Mouse (Mus musculus) urinary bladder, postnatal 25 days (tissue): Measurements from ENCODE around the gene Fuz.

Experiments
- DNase-seq: peaks from one replicate; pipeline ENCODE4 v3.0.0; 2022; ENCODE audit warnings: low spot score

Gene Fuz

DNA sequence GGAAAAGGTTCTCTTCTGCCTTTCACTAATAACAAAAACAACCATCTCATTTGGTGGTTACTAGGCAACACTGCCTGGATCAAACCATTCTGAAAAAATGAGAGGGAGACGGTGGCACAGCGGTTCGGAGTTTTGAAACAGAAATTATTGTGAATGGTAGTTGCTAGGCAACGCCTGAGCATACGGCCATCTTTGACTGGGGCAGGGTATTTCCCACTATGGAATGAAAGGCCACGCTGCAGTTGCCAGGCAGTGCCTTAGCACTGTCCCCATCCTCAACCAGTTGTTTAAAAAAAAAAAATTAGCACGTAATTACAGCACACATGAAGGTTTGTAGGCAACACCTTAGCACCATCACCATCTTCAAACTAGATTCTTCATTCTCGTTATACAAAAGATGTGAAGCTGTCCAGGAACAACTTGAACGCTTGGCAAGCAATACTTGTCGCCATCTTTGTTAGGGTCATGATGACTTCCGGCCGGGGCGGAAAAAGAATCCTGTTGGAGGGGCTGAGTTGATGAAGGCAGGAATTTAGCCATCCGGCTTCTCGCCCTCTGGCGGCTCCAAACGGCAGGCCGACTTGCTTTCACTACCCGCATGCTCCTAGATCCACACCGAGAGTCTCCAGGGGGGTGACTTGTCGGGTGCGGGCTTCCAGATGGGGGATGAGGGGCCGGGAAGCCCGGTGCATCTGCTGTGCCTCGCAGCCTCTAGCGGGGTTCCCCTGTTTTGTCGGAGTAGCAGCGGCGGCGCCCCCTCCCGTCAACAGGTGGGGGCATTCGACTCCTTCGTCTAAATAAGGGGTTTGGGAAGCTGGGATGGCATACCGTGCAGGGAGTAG is at the start of gene Fuz:
Gene Fuz, plus strand, starts transcription at position 487 of the 842 bp plus-strand sequence.
- peak; percentile 78 for DNase-seq

DNA sequence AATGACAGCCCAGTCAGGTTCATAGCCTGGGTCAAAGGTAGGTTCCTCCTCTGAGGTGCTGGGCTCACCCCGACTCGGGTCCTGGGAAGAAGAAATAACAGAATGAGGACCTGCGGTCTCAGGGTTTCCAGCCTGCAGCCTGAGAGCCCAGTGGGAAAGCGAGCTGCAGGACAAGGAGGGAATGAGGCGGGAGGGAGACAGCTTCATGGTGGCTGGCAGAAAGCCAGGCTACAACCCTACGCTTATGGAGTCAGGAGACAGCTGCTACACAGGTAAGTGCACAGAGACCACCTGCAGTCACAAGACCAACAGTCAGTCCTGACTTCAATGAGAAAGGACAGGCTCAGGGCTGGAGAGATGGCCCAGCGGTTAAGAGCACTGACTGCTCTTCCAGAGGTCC is 49.1 kb upstream of the Fuz start:
- no peak for DNase-seq

DNA sequence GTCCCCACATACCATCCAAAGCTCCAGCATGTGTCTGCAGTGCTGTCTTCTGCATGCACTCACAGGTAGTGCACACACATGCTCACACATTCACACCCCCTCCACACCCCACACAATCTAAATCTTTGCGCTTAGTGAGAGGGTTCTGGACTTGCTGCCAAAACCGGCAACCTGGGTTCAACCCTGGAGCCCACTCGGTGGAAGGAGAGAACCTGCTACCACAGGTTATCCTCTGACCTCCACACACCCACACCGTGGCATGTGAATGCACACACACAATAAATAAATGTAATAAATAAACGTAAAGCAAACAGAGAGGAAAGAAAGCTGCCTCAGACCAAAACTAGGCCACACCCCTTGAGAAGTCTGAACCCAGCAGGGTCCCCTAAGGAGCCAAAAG is 48.1 kb upstream of the Fuz start:
- DNase-seq, result no peak

DNA sequence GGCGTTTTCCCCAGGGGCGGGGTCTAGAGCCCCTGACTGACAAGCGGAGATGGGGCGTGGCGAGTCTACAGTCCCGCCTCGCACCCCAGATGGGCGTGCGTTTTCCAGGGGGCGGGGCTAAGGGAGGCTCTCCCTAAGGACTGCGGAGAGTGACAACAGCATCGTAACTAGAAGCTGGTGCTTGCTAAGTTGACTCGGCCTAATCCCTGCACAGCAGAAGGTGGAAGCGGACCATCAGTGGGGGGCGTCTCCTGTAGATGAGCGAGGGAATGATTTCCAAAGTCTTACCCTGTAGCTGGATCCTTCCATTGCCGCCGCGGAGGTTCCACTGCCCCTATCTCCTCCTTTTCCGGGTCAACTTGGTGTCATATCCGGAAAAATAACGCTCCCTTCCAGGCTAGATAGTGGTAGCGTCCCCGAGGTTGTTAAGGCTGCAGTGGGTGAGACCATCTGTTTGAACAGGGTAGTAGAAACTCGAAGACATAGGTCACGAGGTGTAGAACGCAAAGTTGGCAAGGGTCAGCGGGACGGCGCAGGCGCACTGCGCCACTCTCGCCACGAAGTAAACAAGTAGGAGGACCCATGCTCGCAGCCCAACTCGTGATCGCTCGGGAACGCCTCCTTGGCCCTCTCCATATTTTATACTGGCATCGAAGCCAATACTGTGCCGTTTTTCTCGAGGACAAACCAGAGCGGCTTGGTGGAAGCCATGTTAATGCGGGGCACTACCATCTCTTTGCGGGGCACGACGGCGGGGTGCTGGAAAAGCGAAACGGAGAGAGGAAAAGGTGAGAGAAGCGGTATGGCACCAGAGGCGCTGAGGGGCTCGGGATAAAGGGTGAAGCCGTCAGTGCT is 47.1 kb upstream of the Fuz start, which contains the start of the genes Akt1s1 and Tbc1d17:
Gene Akt1s1, plus strand, starts transcription at position 431 of the 855 bp plus-strand sequence.
Gene Tbc1d17, minus strand, starts transcription at position 519 of the 855 bp plus-strand sequence.
- peak; percentile 96 for DNase-seq

DNA sequence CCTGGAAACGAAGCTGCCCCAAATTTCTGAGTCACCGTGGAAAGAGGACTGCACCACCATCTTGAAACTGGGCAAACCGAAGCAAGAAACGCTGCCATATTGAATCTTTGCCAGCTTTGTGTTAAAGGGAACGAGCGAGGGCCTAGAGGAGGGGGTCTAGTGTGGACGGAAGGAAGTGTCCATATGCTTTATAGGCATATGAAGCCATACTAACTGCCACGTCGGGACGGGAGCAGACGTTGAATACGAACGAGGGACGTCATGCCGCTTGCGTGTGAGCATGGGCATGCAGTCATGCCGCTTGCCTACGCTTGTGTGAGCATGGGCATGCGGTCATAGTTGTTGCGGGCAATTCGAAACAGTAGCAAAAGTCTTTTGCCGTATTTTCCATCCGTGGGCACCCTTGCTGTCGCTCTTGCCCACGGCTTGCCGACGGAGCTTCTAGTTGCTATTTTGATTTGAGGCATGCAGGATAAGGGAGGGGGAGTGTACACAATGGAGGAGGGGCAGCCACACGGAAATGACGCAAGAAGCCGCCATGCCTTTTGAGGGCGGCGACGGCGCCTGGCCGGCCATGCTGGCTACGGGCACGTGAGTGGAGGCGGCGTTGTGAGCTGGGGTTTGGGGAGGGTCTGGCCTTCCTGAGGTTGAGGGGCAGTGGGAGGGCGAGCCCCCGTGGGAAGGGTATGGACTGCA is 46.3 kb upstream of the Fuz start:
- DNase-seq, result peak; percentile 82

DNA sequence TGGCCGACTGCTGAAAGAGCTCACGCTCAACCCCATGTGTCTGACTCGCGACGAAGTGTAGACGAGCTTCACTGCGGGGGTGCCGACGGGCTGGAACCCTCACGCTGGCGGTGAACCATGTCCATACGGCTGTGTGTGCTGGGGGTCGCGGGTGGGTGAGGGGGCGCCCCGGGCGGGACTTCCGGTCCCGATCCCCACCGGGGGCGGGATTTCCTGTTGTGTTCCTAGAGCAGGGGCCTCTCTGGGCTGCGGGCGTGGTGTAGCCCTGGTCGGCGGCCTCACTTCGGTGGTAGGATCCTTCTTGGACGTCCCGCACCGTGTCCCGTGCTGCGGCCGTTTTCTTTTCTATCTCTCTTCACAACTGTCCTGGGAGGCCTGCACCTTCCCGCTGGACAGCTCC is 45.7 kb upstream of the Fuz start:
- DNase-seq, result peak; percentile 68

DNA sequence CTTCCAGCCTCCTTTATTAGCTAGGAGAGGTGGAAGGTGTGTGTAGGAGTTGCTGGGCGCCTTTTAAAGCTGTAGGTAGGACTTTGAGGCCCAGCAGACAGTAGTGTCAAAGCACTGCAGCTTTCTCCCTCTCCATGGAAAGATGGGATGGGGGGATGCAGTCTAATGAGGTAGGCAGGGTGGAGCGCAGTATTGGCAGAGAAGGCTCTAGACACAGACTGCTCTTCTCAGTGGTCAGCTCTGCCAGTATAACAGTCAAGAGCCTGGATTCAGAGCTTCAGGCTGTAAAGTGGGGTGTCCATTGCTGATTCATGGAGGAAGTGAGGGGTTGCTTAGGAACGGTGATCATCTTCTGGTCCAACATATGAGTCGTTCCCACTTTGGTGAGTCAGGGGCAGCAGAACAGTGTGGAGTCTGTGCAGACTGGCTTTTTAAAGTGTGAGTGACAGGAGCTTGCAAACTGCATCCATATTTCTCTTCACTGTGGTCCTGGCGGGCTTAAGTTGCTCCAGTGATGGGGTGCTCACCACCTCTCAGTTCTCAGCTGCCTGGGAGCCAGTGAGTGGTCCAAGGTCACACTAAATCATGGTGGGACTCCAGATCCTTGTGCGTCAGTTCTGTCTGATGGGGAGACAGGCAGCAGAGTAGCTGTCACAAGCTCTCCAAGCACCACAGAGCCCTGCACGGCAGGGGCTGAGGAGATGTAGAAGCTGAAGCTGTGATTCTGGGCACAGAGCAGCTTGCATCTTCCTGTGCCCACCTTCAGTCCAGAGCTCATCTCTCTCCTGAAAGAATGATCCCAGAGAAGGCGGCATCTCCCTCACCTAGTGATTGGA is 44.9 kb upstream of the Fuz start:
- no peak for DNase-seq

DNA sequence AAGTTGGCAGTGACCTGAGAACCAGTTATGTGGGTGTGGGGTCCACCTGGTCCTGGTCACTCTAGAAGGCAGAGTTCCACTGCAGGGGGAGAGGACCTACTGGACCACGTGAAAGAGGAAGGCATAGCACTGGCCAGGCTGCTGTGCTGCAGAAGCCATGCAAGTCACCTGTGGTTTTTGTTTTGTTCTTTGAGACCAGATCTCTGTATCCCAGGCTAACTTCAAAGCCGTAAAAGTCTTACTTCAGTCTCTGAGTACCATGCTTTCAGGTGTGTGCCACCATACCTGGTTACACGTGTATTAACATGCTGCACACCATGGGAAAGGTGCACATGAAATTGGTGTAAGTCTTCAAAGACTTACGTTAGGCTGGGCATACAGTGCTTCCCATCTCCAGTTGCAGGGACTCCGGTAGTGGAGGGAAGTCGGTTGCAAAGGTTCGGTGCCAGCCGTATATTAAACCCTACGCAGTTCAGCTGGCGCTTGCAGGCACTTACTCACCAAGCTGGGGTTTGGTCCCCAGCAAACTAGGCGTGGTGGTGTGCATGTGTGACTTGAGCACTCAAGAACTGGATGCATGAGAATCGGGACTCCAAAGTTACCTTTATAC is 44.1 kb upstream of the Fuz start:
- no peak for DNase-seq

DNA sequence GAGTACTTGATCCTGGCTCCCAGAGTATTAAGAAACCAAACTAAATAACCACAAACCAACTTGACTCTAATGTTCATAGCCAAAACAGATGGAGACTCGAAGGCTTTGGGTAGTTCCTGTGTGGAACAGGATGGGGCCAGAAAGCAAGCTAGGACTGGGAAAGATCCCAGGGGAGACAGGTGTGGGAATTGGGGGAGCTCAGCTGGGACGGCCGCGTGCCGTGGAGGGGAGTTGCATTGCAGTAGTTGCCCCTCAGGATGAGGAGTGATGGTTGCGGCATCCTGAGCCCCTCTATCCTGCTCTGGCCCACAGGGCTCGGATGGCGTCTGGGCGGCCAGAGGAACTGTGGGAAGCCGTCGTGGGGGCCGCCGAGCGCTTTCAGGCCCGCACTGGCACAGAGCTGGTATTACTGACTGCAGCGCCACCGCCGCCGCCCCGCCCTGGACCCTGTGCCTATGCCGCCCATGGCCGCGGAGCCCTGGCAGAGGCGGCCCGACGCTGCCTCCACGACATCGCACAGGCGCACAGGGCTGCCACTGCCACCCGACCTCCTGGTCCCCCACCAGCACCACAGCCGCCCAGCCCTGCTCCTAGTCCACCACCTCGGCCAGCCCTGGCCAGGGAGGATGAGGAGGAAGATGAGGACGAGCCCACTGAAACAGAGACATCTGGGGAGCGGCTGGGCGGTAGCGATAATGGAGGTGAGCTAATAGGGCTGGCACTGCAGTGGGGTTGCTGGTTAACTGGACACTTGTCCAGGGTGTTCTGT is 43.4 kb upstream of the Fuz start:
- no peak for DNase-seq

DNA sequence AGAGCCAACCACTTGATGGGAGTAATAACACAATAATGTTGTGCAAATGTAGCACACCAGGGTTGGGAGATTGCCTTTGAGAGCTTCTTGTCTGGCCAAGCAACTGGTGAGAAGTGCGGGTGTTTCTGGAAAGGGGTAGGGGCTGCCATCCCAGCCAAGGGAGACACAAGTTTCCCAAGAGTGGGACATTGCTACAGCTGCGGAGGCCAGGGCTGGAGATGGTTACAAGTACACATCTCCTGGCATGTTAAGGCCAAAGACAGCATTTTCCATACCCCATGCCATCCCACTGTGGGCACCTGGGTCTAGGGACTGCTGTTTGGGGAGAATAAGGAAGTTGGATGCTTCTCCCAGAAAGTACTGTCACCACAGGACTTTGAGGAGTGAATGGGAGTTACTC is 42.8 kb upstream of the Fuz start:
- DNase-seq, result no peak

DNA sequence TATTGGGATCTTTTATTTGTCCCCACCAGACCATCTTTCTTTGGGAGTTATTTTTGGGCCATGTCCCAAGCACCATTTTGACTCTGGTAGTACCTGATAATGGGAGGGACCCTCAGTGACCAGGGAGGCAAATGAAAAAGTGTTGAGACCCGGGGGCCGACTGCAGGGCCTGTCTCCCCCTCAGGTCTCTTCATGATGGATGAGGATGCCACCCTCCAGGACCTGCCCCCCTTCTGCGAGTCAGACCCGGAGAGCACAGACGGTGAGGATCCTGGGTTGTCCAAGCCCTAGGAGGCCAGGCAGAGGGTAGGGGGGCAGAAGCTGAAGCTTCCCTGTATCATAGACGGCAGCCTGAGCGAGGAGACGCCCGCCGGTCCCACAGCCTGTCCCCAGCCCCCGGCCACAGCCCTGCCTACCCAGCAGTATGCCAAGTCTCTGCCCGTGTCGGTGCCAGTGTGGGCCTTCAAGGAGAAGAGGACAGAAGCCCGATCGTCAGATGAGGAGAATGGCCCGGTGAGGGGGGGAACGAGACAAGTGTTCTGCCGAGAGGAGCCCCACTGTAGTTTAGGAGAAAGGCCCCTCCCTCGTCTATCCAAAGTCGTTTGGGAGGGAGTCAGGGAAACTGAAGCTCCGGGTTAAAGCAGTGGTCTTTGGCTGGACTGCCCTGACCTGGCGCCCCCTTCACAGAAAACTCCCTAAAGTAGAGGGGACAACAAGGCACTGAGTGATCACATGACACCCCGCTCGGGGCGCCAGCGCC is 42.1 kb upstream of the Fuz start:
- no peak for DNase-seq

DNA sequence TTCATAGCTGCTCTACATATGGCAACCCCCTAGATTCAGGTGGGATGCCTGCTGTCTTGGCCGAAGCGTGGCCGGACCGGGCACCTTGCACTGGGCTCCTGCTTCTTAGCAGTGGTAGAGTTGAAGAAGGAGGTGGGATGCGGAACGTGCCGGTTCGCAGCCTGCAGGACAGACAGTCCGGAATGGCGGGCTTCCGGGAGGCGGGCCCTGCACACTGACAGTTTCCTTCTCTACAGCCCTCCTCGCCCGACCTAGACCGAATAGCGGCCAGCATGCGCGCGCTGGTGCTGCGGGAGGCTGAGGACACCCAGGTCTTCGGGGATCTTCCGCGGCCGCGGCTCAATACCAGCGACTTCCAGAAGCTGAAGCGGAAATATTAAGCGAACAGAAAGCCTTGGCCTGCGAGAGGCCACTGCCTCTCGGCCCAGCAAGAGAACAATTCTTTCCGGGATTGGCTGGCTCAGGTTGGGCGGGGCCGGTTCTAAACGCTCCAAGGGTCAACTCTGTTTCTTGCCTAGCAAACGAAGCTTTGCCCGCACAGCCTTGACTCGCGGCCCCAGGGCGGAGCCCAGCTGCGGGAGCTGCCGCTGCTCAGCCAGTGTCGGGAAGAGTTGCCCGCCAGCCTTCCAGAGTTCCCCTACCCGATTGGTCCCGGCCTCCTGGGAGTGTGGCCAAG is 41.4 kb upstream of the Fuz start:
- peak; percentile 72 for DNase-seq

DNA sequence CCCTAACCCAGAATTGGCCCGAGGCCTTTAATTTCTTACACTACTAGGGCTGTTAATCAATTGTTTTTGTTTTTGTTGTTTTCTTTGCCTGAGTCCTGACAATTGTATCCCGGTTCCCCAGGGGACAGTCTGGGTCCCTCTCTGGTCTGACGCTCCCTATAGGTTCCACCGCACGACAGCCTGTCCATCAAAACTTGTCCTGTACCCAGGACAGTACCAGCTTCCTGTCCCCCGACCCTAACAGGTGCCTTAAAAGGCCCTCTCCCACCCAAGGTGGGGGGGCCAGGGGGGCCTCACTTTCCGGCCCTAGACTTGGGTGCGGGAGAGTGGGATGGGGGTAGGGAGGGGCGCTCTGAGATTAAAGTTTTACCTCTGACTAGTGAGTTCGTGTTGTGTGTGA is 40.8 kb upstream of the Fuz start:
- DNase-seq, result no peak

DNA sequence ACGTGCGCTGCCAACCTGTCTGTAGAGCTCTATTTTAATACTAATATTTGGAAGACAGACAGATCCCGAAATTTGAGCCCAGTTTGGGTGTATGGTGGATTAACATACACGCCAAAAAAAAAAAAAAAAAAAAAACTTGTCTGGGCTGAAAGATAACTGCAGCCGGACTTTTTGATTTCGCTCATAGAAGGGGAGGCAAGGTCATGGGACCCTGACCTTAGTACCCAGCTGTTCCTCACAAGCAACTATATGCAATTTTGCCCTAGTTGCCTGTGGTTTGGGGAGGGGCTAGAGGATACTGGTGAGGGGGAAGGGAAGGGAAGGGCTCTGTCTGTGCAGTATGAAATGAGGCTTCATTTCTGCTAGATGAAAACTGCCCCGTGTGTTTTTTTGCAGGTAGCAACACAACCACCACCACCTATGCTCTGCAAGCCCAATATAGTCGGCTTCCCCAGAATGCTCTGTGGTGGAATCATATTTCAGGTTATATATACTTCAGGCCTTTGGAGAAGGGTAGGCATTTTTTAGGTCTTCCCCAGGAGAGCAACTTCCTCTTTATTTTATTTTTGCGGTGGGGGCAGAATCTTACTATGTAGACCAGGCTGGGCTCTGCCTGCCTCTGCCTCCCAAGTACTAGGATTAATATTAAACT is 39.5 kb upstream of the Fuz start:
- no peak for DNase-seq

DNA sequence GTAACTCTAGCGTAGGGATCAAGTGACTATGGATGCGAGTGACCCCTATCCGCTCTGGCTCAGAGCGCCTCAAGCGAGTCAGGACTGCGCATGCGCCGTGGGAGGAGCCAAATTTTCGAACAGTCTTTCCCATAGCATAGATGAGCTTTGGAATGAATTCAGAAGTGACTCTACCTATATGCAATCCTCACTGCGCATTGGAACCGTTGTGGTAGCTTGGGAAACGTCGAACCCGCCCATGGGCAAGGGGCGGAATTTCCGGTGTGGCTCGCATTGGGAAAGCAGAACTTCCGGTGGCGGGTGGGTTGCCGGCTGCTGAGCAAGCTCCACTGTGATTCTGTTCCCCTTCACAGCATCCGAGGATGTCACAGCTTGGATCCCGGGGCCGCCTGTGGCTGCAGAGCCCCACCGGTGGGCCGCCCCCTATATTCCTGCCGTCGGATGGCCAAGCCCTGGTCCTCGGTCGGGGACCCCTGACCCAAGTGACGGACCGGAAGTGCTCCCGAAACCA is 38.8 kb upstream of the Fuz start, which contains the start of gene Pnkp:
Gene Pnkp, plus strand, starts transcription at position 98 of the 511 bp plus-strand sequence.
- peak; percentile 77 for DNase-seq

DNA sequence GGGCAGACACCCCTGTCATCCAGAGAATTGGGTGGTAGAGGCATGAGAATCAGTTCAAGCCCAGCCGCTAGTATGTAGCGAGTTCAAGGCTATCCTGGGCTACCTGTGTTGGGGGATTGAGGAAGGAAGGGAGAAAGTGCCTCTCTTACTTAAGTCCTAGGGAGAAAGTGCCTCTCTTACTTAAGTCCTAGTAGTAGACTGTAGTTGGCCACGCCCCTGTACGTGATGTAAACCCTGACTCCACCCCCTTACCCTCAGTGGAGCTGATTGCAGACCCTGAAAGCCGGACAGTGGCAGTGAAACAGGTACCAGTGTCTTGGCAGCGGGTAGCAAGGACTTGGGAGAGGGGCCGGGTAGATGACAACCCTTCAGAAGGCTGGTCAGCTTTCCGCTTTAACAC is 38.0 kb upstream of the Fuz start:
- no peak for DNase-seq

DNA sequence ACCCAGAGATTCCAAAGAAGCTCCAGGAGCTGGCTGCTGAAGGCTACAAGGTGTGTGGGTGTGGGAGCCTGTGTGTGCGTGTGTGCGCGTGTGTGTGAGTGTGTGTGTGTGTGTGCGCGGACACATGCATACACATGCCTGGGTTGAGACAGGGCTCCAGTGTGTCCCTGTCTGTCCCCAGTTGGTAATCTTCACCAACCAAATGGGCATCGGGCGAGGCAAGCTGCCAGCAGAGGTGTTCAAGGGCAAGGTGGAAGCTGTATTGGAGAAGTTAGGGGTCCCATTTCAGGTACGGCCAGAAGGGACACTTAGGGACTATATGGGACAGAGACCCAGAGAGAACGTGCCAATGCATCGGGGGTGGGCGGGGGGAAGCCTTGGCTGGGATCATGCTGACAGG is 36.0 kb upstream of the Fuz start:
- DNase-seq, result no peak
